Mouse (Mus musculus) MEL (cell line): Measurements from ENCODE around the gene Tlk2. TPM values are rescaled to one million over a fixed set of nuclear protein-coding genes. Genes with fewer than 3 reads are reported as not detected.

Experiments
- DNase-seq: peaks from one replicate; pipeline ENCODE4 v3.0.0; 2011; ENCODE audit warnings: low read depth, low spot score
- H3K27ac ChIP-seq: 2 replicates; pipeline ENCODE4 v1.5.1; 2012; ENCODE audit warnings: low read depth, mild to moderate bottlenecking, control low read depth, low read length, moderate library complexity; ENCODE audit not compliant: control insufficient read depth
- H3K27me3 ChIP-seq, 2 experiments: fragments of 150-350 bp in 1 of 2; sonication (generic) in 1 of 2; 2 replicates each; pipeline ENCODE4 v1.6.1; 2012; ENCODE audit warnings: low read length in 2 of 2, mild to moderate bottlenecking in 2 of 2, improper control_type of control experiment in 1 of 2, moderate library complexity in 1 of 2; ENCODE audit not compliant: insufficient read depth in 2 of 2, control insufficient read depth in 1 of 2
- H3K36me3 ChIP-seq, 2 experiments: 2 replicates each; pipeline ENCODE4 v1.6.1; 2012 to 2014; ENCODE audit warnings: low read length in 2 of 2, improper control_type of control experiment in 1 of 2, inconsistent platforms in 1 of 2, mild to moderate bottlenecking in 1 of 2; ENCODE audit not compliant: insufficient read depth in 2 of 2, control insufficient read depth in 1 of 2
- H3K4me1 ChIP-seq, 2 experiments: fragments of 150-350 bp in 1 of 2; sonication (generic) in 1 of 2; 2 replicates each; pipeline ENCODE4 v1.6.1; 2012; ENCODE audit warnings: low read length in 2 of 2, improper control_type of control experiment in 1 of 2, mild to moderate bottlenecking in 1 of 2; ENCODE audit not compliant: insufficient read depth in 2 of 2, control insufficient read depth in 1 of 2
- H3K4me3 ChIP-seq, 2 experiments: fragments of 150-350 bp in 1 of 2; sonication (generic) in 1 of 2; 2 replicates each; pipeline ENCODE4 v1.5.1; 2012; ENCODE audit warnings: low read depth in 2 of 2, low read length in 2 of 2, mild to moderate bottlenecking in 2 of 2, moderate library complexity in 2 of 2, control low read depth in 1 of 2, improper control_type of control experiment in 1 of 2; ENCODE audit not compliant: control insufficient read depth in 1 of 2, insufficient read depth in 1 of 2
- H3K79me2 ChIP-seq: 2 replicates; pipeline ENCODE4 v1.6.1; 2012; ENCODE audit warnings: mild to moderate bottlenecking, low read length, moderate library complexity; ENCODE audit not compliant: control insufficient read depth, poor library complexity, insufficient read depth
- H3K9ac ChIP-seq: 2 replicates; pipeline ENCODE4 v1.6.1; 2012; ENCODE audit warnings: low read depth, mild to moderate bottlenecking, control low read depth, low read length, moderate library complexity; ENCODE audit not compliant: control insufficient read depth, poor library complexity, severe bottlenecking
- H3K9me3 ChIP-seq: fragments of 150-350 bp; sonication (generic); replicated peaks from 2 replicates; pipeline ENCODE4 v1.6.1; 2012; ENCODE audit warnings: mild to moderate bottlenecking, low read length, improper control_type of control experiment, moderate library complexity; ENCODE audit not compliant: insufficient read depth
- BHLHE40 ChIP-seq: IDR thresholded peaks from 2 replicates; pipeline ENCODE4 v1.6.1; 2012; ENCODE audit warnings: low read depth, mild to moderate bottlenecking, inconsistent platforms, low read length, improper control_type of control experiment, borderline replicate concordance
- CHD1 ChIP-seq: IDR thresholded peaks from 2 replicates; pipeline ENCODE4 v1.6.1; 2012; ENCODE audit warnings: low read depth, mild to moderate bottlenecking, inconsistent platforms, low read length, improper control_type of control experiment
- E2F4 ChIP-seq: IDR thresholded peaks from 2 replicates; pipeline ENCODE4 v1.6.1; 2011; ENCODE audit warnings: low read depth, low read length, improper control_type of control experiment, borderline replicate concordance
- ETS1 ChIP-seq: IDR thresholded peaks from 2 replicates; pipeline ENCODE4 v1.6.1; 2012; ENCODE audit warnings: low read depth, mild to moderate bottlenecking, inconsistent platforms, low read length, improper control_type of control experiment, moderate library complexity
- HCFC1 ChIP-seq: IDR thresholded peaks from 2 replicates; pipeline ENCODE4 v1.6.1; 2012; ENCODE audit warnings: low read depth, mild to moderate bottlenecking, inconsistent platforms, low read length, improper control_type of control experiment, moderate library complexity
- JUND ChIP-seq: IDR thresholded peaks from 2 replicates; pipeline ENCODE4 v1.6.1; 2011; ENCODE audit warnings: low read depth, mild to moderate bottlenecking, improper control_type of control experiment, low read length
- MAFK ChIP-seq: IDR thresholded peaks from 2 replicates; pipeline ENCODE4 v1.6.1; 2011; ENCODE audit warnings: low read depth, mild to moderate bottlenecking, low read length, improper control_type of control experiment, borderline replicate concordance
- MAZ ChIP-seq: IDR thresholded peaks from 2 replicates; pipeline ENCODE4 v1.6.1; 2012; ENCODE audit warnings: low read depth, mild to moderate bottlenecking, inconsistent platforms, low read length, improper control_type of control experiment
- MEF2A ChIP-seq: IDR thresholded peaks from 2 replicates; pipeline ENCODE4 v1.6.1; 2014; ENCODE audit warnings: low read depth, mild to moderate bottlenecking, inconsistent platforms, low read length, improper control_type of control experiment; ENCODE audit not compliant: poor library complexity, insufficient replicate concordance, severe bottlenecking; ENCODE audit errors: extremely low read depth
- MYC ChIP-seq: IDR thresholded peaks from 2 replicates; pipeline ENCODE4 v1.6.1; 2011; ENCODE audit warnings: low read depth, mild to moderate bottlenecking, low read length, improper control_type of control experiment, moderate library complexity
- NELFE ChIP-seq: IDR thresholded peaks from 2 replicates; pipeline ENCODE4 v1.6.1; 2011; ENCODE audit warnings: low read depth, low read length, improper control_type of control experiment
- NRF1 ChIP-seq: IDR thresholded peaks from 2 replicates; pipeline ENCODE4 v1.6.1; 2014; ENCODE audit warnings: low read depth, mild to moderate bottlenecking, inconsistent platforms, low read length, improper control_type of control experiment, moderate library complexity; ENCODE audit not compliant: poor library complexity, insufficient read depth, severe bottlenecking
- POLR2AphosphoS5 ChIP-seq: IDR thresholded peaks from 2 replicates; pipeline ENCODE4 v1.6.1; 2012; ENCODE audit warnings: low read depth, borderline replicate concordance, mild to moderate bottlenecking, inconsistent platforms, low read length, moderate library complexity, mixed read lengths
- RCOR1 ChIP-seq: IDR thresholded peaks from 2 replicates; pipeline ENCODE4 v1.6.1; 2012; ENCODE audit warnings: low read depth, mild to moderate bottlenecking, inconsistent platforms, low read length, improper control_type of control experiment
- SIN3A ChIP-seq: IDR thresholded peaks from 2 replicates; pipeline ENCODE4 v1.6.1; 2012; ENCODE audit warnings: low read length, improper control_type of control experiment, inconsistent platforms
- SMC3 ChIP-seq: IDR thresholded peaks from 2 replicates; pipeline ENCODE4 v1.6.1; 2011; ENCODE audit warnings: low read depth, low read length, improper control_type of control experiment
- TCF12 ChIP-seq: IDR thresholded peaks from 2 replicates; pipeline ENCODE4 v1.6.1; 2014; ENCODE audit warnings: low read depth, mild to moderate bottlenecking, inconsistent platforms, low read length, improper control_type of control experiment, moderate library complexity
- UBTF ChIP-seq: IDR thresholded peaks from 2 replicates; pipeline ENCODE4 v1.6.1; 2012; ENCODE audit warnings: low read depth, mild to moderate bottlenecking, inconsistent platforms, low read length, improper control_type of control experiment, moderate library complexity, borderline replicate concordance; ENCODE audit not compliant: insufficient read depth
- USF1 ChIP-seq: IDR thresholded peaks from 2 replicates; pipeline ENCODE4 v1.6.1; 2014; ENCODE audit warnings: low read depth, mild to moderate bottlenecking, inconsistent platforms, low read length, improper control_type of control experiment, moderate library complexity
- ZMIZ1 ChIP-seq: IDR thresholded peaks from 2 replicates; pipeline ENCODE4 v1.6.1; 2012; ENCODE audit warnings: low read depth, mild to moderate bottlenecking, inconsistent platforms, low read length, improper control_type of control experiment, moderate library complexity
- ZNF384 ChIP-seq: IDR thresholded peaks from 2 replicates; pipeline ENCODE4 v1.6.1; 2012; ENCODE audit warnings: low read depth, mild to moderate bottlenecking, inconsistent platforms, low read length, improper control_type of control experiment
- polyA plus RNA-seq, 2 experiments: library from polyadenylated mRNA; stranded (reverse) in 1 of 2; unstranded in 1 of 2; fragments of >175 nt in 1 of 2; fragments of >200 nt in 1 of 2; gene quantifications; 2 replicates each; pipeline versions ENCODE4 v1.2.1 to v1.2.4; 2012; ENCODE audit warnings: low replicate concordance in 2 of 2, low read depth in 1 of 2; ENCODE audit not compliant: insufficient read length in 2 of 2, insufficient read depth in 1 of 2, missing spikeins in 1 of 2
- total RNA-seq: library from RNA; depleted of rRNA; stranded (reverse); fragments of 300-350 nt; gene quantifications from 2 replicates; pipeline ENCODE4 v1.2.3, GENCODE M21; 2012

Tlk2 gene
- total and polyA plus RNA-seq, 3 experiments = 46.5 to 60.9 TPM; not detected in 1

GRCm38 (mm10) chr11:105310197-105310596 is 131.6 kb downstream of the Tlk2 start:
- Histone ChIP-seq H3K79me2 (no peaks in the 10 kb centered on the region), H3K4me1 (no peaks in the 10 kb centered on the region), H3K9ac (no peak overlapping the region), H3K27ac (no peak overlapping the region), H3K9me3 (no peaks in the 10 kb centered on the region), H3K36me3 (no peaks in the 10 kb centered on the region), H3K27me3 (peaks cover 0 to 3% of the 10 kb centered on the region in 2 experiments; a peak in 2 of 4 replicates), H3K4me3 (no peak overlapping the region)
- TF ChIP-seq MEF2A (no peak), NELFE (no peak), RCOR1 (no peak), NRF1 (no peak), CHD1 (no peak), BHLHE40 (no peak), E2F4 (no peak), UBTF (no peak), ZNF384 (no peak), MAZ (no peak), ETS1 (no peak)
- DNase-seq = no peak

- Histone ChIP-seq H3K9ac (no peak overlapping the region), H3K36me3 (no peaks in the 10 kb centered on the region), H3K9me3 (no peaks in the 10 kb centered on the region), H3K27ac (no peak overlapping the region), H3K4me1 (no peaks in the 10 kb centered on the region), H3K27me3 (peaks cover 3% of the 10 kb centered on the region in 2 experiments; a peak in 2 of 4 replicates), H3K79me2 (no peaks in the 10 kb centered on the region), H3K4me3 (no peak overlapping the region)
- DNase-seq = no peak
- no peak for TF ChIP-seq SIN3A
- no peak for TF ChIP-seq ETS1
- TF ChIP-seq MYC = no peak
- no peak for TF ChIP-seq USF1
- TF ChIP-seq MAFK = no peak
- no peak for TF ChIP-seq NELFE
- no peak for TF ChIP-seq SMC3
- no peak for TF ChIP-seq POLR2AphosphoS5
- no peak for TF ChIP-seq JUND
- TF ChIP-seq ZNF384 = no peak
- TF ChIP-seq RCOR1 = no peak
- TF ChIP-seq HCFC1 = no peak
- TF ChIP-seq ZMIZ1 = no peak
- no peak for TF ChIP-seq TCF12
Measured at GRCm38 (mm10) chr11:105311291-105311975, 132.8 kb downstream of the Tlk2 start.
